Mouse (Mus musculus): ENCODE results near the gene Gstk1.

DNA sequence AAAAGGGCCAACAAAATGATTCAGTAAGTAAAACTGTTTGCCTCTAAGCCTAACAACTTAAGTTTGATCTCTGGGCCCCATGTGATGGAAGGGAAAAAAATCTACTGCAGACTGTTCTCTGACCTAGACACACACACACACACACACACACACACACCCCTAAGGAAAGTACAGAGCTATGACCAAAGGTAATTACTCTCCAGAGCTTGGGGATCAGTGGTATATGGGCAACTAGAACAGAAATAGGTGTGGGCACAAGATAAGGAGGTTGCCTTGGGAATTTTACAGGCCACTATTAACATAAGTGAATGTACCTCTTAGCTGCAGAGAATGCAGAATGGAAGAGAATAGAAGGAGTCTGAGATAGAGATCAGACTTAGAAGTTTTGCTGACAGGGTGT lies 41.8 kb downstream of the Gstk1 start:
- TF ChIP-seq CTCF (IDR thresholded peaks at IDR 0.05; ENCODE audit: control insufficient read depth, insufficient read depth, low read length) (no peak), POLR2A (IDR thresholded peaks at IDR 0.05; ENCODE audit: borderline replicate concordance, control insufficient read depth, low read depth, low read length) (no peak)

Measured in bone marrow, adult 2 months (tissue).